Mouse (Mus musculus): ENCODE results near the gene Sdsl. TPM values are rescaled to one million over a fixed set of nuclear protein-coding genes. Genes with fewer than 3 reads are reported as not detected.

Gene Sdsl
- not detected for polyA plus RNA-seq (2014; fragmentation: Illumina TruSeq; extraction: RNeasy Lipid Tissue Mini Kit (QIAGEN cat#74804); ENCODE audit: low read depth, low replicate concordance)

DNA sequence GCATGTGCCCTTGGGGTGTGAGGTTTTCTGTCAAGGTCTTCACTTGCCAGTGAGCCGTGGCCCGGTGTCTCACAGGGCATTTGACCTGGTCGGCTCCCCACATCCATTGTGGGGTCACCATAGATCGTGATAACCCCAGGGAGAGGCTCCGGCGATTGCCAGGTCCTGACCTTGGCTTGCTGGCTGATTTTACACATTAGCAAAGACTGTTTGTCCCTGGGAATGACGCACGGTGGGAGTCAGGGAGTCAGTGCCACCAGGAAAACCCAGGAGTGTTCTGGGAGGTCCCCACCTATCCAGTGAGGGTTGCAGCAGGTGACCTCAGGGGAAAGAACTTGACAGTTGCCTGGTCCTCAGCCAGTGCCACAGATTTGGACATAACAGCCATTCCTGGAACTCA lies at the start of gene Sdsl:
Gene Sdsl, minus strand, starts transcription at position 41 of the 400 bp plus-strand sequence.

DNA sequence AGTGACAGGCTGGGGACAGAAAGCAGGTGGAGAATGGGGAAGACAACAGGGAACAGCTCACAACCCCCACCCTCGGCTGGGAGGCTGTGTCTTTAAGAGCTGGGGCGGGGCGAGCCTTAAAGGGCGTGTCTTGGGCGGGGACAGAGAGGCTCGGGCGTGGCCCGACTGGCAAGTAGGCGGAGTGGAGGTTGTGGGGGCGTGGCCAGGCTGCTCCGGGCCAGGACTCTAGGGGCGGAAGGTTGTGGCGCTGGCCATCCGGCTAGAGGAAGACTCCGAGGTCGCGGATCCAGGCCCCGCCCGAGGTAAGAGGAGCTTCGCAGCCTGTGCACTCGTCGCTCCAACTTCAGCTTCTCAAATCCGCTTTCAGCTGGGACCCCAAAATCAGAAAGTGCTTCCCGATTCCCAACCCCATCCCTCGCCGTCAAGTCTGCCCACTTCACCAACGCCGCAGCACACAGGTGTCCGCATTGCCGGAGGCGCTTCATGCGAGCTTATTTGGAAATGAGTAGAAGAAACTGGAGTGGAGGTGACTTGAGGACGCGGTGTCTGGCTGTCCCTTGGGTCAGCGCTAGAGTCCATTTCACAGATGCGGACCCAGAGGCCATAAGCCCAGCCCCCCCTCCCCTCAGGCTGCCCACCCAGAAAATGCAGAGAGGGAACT lies 38.5 kb upstream of the Sdsl start, which contains the start of gene Slc8b1:
Gene Slc8b1, plus strand, starts transcription at position 187 of the 661 bp plus-strand sequence.

DNA sequence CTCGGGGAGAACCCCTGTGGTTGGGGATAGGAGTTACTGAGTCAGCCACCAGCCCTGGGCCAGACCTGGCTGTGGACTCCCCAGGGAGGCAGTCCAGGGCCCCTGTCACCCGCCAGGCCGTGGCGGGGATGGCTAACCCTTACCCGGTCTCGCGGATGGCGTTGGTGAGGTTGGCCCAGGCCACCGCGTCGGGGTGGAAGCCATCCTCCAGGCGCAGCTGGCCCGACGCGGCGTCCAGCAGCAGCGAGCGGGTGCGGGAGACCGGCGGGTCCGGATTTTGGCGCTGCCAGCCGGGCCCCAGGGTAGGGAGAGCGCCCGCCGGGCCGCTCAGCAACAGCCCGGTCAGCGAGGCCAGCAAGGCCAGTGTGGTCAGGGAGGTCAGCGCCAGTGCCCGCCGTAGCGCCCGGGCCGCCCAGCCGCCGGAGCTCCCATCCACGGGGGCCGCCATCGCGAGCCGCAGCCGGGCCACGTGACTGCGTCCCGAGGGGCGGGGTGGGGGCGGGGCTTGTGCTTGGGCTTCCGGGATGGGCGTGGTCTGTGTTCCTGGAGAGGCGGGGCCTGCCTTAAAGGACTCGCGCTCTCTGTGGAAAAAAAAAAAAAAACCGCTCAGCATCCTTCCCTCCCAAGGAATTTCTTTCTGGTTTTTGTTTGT lies 30.7 kb upstream of the Sdsl start, which contains the start of gene Plbd2:
Gene Plbd2, minus strand, starts transcription at position 482 of the 652 bp plus-strand sequence.

DNA sequence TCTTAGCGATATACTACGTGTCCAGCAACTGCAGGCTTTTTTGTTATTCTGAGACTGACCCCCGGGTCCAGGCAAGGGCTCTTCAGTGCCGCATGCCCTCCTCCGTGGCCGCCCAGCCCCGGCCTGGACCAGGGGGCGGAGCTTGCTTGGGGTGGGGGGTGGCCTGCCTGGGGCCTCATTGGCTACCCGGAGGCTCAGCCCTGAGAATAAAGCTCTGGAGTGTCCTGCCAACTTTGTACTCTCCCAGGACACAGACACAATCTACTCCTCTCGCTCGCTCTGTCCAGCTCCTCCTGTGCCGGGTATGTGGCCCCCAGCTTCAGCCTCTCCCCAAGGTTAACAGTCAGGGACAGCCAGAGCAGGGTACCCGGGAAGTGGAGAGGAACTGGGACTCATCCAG lies 3.7 kb upstream of the Sdsl start, which contains the start of gene Sds:
Gene Sds, plus strand, starts transcription at position 231 of the 400 bp plus-strand sequence.

DNA sequence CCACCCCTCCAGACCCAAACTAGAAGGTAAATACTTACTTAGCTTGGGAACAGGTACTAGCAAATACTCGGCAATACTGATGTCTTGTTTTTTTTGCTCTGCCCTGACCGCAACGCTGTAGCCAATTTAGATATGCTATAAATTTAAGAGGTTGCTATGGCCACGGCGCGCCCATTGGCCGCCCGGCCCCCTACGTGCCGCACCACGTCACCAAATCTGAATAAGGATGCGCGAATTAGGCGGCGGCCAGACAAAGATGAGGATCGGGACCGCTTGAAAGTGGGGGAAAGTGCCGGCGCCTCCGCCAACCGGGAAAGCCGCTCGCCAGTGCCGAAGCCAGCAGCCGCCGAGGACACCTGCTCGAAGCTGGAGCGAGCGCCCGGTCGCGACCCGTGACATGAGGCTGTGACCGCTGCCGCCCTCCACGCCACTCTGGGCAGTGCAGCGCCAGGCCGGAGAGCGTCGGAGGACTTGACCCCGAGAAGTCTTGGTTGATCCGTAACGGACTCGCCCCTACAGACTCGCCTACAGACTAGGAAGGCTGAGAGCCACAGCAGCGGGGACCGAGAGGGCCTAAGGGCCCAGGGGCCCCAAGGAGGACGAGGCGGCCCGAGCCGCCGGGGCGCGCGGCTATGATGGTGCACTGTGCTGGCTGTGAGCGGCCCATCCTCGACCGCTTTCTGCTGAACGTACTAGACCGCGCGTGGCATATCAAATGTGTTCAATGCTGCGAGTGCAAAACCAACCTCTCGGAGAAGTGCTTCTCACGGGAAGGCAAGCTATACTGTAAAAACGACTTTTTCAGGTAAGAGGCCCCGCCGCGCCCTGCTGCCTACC lies 40.7 kb downstream of the Sdsl start, which contains the start of gene Lhx5:
Gene Lhx5, plus strand, starts transcription at position 51 of the 837 bp plus-strand sequence.

Other genes starting within 250 kb of the Sdsl start
- gene Lhx5, start 41.1 kb downstream of the Sdsl start, polyA plus RNA-seq (2014; fragmentation: Illumina TruSeq; extraction: RNeasy Lipid Tissue Mini Kit (QIAGEN cat#74804); ENCODE audit: low read depth, low replicate concordance), result not detected
- not detected for gene Sds, start 3.7 kb upstream of the Sdsl start, polyA plus RNA-seq (2014; fragmentation: Illumina TruSeq; extraction: RNeasy Lipid Tissue Mini Kit (QIAGEN cat#74804); ENCODE audit: low read depth, low replicate concordance)
- 2.3 TPM for gene Plbd2, start 30.8 kb upstream of the Sdsl start, polyA plus RNA-seq (2014; fragmentation: Illumina TruSeq; extraction: RNeasy Lipid Tissue Mini Kit (QIAGEN cat#74804); ENCODE audit: low read depth, low replicate concordance)
- gene Slc8b1, start 38.4 kb upstream of the Sdsl start, polyA plus RNA-seq (2014; fragmentation: Illumina TruSeq; extraction: RNeasy Lipid Tissue Mini Kit (QIAGEN cat#74804); ENCODE audit: low read depth, low replicate concordance), result not detected
- gene Tpcn1, start 115.9 kb upstream of the Sdsl start, polyA plus RNA-seq (2014; fragmentation: Illumina TruSeq; extraction: RNeasy Lipid Tissue Mini Kit (QIAGEN cat#74804); ENCODE audit: low read depth, low replicate concordance), result 1.5 TPM
- 6.5 TPM for gene Iqcd, start 116.2 kb upstream of the Sdsl start, polyA plus RNA-seq (2014; fragmentation: Illumina TruSeq; extraction: RNeasy Lipid Tissue Mini Kit (QIAGEN cat#74804); ENCODE audit: low read depth, low replicate concordance)
- not detected for gene Rita1, start 139.8 kb upstream of the Sdsl start, polyA plus RNA-seq (2014; fragmentation: Illumina TruSeq; extraction: RNeasy Lipid Tissue Mini Kit (QIAGEN cat#74804); ENCODE audit: low read depth, low replicate concordance)
- gene Ddx54, start 139.9 kb upstream of the Sdsl start, polyA plus RNA-seq (2014; fragmentation: Illumina TruSeq; extraction: RNeasy Lipid Tissue Mini Kit (QIAGEN cat#74804); ENCODE audit: low read depth, low replicate concordance), result 0.50 TPM
- not detected for gene Cfap73, start 161.4 kb upstream of the Sdsl start, polyA plus RNA-seq (2014; fragmentation: Illumina TruSeq; extraction: RNeasy Lipid Tissue Mini Kit (QIAGEN cat#74804); ENCODE audit: low read depth, low replicate concordance)
- 0.20 TPM for gene Rasal1, start 176.0 kb upstream of the Sdsl start, polyA plus RNA-seq (2014; fragmentation: Illumina TruSeq; extraction: RNeasy Lipid Tissue Mini Kit (QIAGEN cat#74804); ENCODE audit: low read depth, low replicate concordance)
- 1.8 TPM for gene Dtx1, start 239.1 kb upstream of the Sdsl start, polyA plus RNA-seq (2014; fragmentation: Illumina TruSeq; extraction: RNeasy Lipid Tissue Mini Kit (QIAGEN cat#74804); ENCODE audit: low read depth, low replicate concordance)

All from testis, adult 10 weeks (tissue).